Comparison of ENCODE assay signal across 11 mouse cellular contexts in genomic region chr2:58160541-58161307, GRCm38 (mm10). TPM values are rescaled to one million over a fixed set of nuclear protein-coding genes. Genes with fewer than 3 reads are reported as not detected.
DNase-seq lines count a peak whose midpoint lies in the region; ATAC-seq and TF ChIP-seq lines count a peak whose summit lies in the region.
"Had no signal": no experiment of that assay in that cellular context is flagged by ENCODE, and none has a peak within 500 bp of the region (broad histone marks: within the 10 kb centered on the region; RNA-seq: fewer than 3 reads in every experiment).

No protein-coding gene starts in this region.

- no peak for TF ChIP-seq EP300 in heart, adult 2 months (IDR thresholded peaks at IDR 0.05; ENCODE audit: insufficient read depth, low read depth, low read length)

- H3K9me3 ChIP-seq in heart, embryonic 16.5 days (replicated peaks; ENCODE audit: control insufficient read depth, low read length) = no peaks in the 10 kb centered on the region
- no peaks in the 10 kb centered on the region for H3K9me3 ChIP-seq in kidney, postnatal 0 days (replicated peaks; ENCODE audit: low read length)
- H3K9me3 ChIP-seq: lung, embryonic 15.5 days had no signal

- no peak overlapping the region for H3K4me3 ChIP-seq in heart, embryonic 16.5 days (ENCODE audit: low read length)
- H3K4me3 ChIP-seq in heart, adult 2 months = no peak overlapping the region
- H3K4me3 ChIP-seq in kidney, postnatal 0 days (replicated peaks; ENCODE audit: low read depth, low read length) = no peak overlapping the region
- H3K4me3 ChIP-seq: lung, embryonic 15.5 days had no signal

- intact Hi-C loops in heart, adult 2 months (cut with DNase I) = no loop called here

- H3K36me3 ChIP-seq in heart, embryonic 16.5 days (ENCODE audit: control insufficient read depth, insufficient read depth) = no peaks in the 10 kb centered on the region
- no peaks in the 10 kb centered on the region for H3K36me3 ChIP-seq in heart, adult 2 months (ENCODE audit: control insufficient read depth, insufficient read depth, low read length)
- H3K36me3 ChIP-seq in kidney, postnatal 0 days (ENCODE audit: insufficient read depth, low read length) = no peaks in the 10 kb centered on the region
- H3K36me3 ChIP-seq: lung, embryonic 15.5 days had no signal

- H3K4me1 ChIP-seq in heart, embryonic 16.5 days (ENCODE audit: control insufficient read depth, insufficient read depth, low read length) = peaks cover 7% of the 10 kb centered on the region
- peaks cover 2% of the 10 kb centered on the region; the same call in 1 of the 2 replicates for H3K4me1 ChIP-seq in heart, adult 2 months (ENCODE audit: control insufficient read depth, insufficient read depth, low read length)
- no peaks in the 10 kb centered on the region for H3K4me1 ChIP-seq in kidney, postnatal 0 days (replicated peaks; ENCODE audit: insufficient read depth, low read length)

- no peaks in the 10 kb centered on the region for H3K79me2 ChIP-seq in heart, adult 2 months (replicated peaks; ENCODE audit: control insufficient read depth, insufficient read depth, low read length)

- WGBS in heart, embryonic 16.5 days = 60% methylated on average over 21 of the region's 21 CpGs
- 48% methylated on average over 21 of the region's 21 CpGs for WGBS in heart, adult 2 months
- WGBS in kidney, postnatal 0 days = 43% methylated on average over 21 of the region's 21 CpGs

- H3K27me3 ChIP-seq in heart, embryonic 16.5 days (ENCODE audit: control insufficient read depth, insufficient read depth, low read length) = no peaks in the 10 kb centered on the region
- H3K27me3 ChIP-seq in heart, adult 2 months (ENCODE audit: control insufficient read depth, insufficient read depth, low read length) = no peaks in the 10 kb centered on the region
- H3K27me3 ChIP-seq in kidney, postnatal 0 days (ENCODE audit: insufficient read depth, low read length) = no peaks in the 10 kb centered on the region
- H3K27me3 ChIP-seq: lung, embryonic 15.5 days had no signal

- TF ChIP-seq POLR2A in heart, adult 2 months (IDR thresholded peaks at IDR 0.05; ENCODE audit: insufficient read depth, low read depth, low read length) = no peak

- no peak overlapping the region for H3K27ac ChIP-seq in heart, embryonic 16.5 days (ENCODE audit: low read length)
- no peak overlapping the region for H3K27ac ChIP-seq in heart, adult 2 months
- no peak overlapping the region for H3K27ac ChIP-seq in kidney, postnatal 0 days
- H3K27ac ChIP-seq: lung, embryonic 15.5 days had no signal

- TF ChIP-seq CTCF in heart, adult 2 months (IDR thresholded peaks at IDR 0.05) = no peak
- TF ChIP-seq CTCF in kidney, postnatal 0 days (IDR thresholded peaks at IDR 0.05; ENCODE audit: low read depth) = no peak

- ATAC-seq in heart, embryonic 16.5 days (replicated peaks; ENCODE audit: extremely low read depth, insufficient read depth, low FRiP score) = no peak
- no peak for ATAC-seq in kidney, postnatal 0 days (replicated peaks; ENCODE audit: low FRiP score, low read depth)
- peak; percentile 42 for ATAC-seq in megakaryocyte progenitor cell, adult 5-6 weeks (replicated peaks; ENCODE audit: poor library complexity)

- peak overlapping the region; percentile 7 for H3K4me2 ChIP-seq in heart, embryonic 16.5 days (ENCODE audit: low read depth, low read length)
- peak overlapping the region; percentile 2; the same call in 1 of the 2 replicates for H3K4me2 ChIP-seq in kidney, postnatal 0 days (ENCODE audit: low read length)
- H3K4me2 ChIP-seq: lung, embryonic 15.5 days had no signal

- no peak overlapping the region for H3K9ac ChIP-seq in heart, embryonic 16.5 days (ENCODE audit: low read length)
- H3K9ac ChIP-seq in heart, adult 2 months (ENCODE audit: low read depth, low read length) = no peak overlapping the region; the same call in 1 of the 2 replicates
- no peak overlapping the region for H3K9ac ChIP-seq in kidney, postnatal 0 days (ENCODE audit: low read depth, low read length)
- H3K9ac ChIP-seq: lung, embryonic 15.5 days had no signal

- no peak for DNase-seq in heart, adult 2 months
- peak; percentile 55 to 67 for DNase-seq in CD8-positive naive resting alpha-beta T cell, adult 2 months (ENCODE audit: low read depth in 2 of 2, low spot score in 2 of 2)
- DNase-seq in kidney, postnatal 0 days (ENCODE audit: low spot score) = peak; percentile 74
- DNase-seq in frontal cortex, adult 2 months (ENCODE audit: extremely low spot score in 1 of 2, low spot score in 1 of 2) = no peak
- DNase-seq in cerebellum, postnatal 4 days (ENCODE audit: low spot score in 2 of 2) = no peak
- DNase-seq in left cerebral cortex, adult 9 months (ENCODE audit: low spot score in 2 of 2) = no peak
- DNase-seq: heart, postnatal 10 days had no signal

RNA-seq across cellular contexts. Expression of gene Cytip, which starts 34.6 kb away (rescaled TPM):
- polyA plus RNA-seq in heart, embryonic 16.5 days (2015; fragmentation: Nextera tagmentation; extraction: Ambion mirVana) = 3.1 and 5.1 TPM in 2 replicates
- 1 to 10 TPM; 1.3 to 2.5 TPM for total RNA-seq in heart, adult 2 months (2021)
- polyA plus RNA-seq in heart, adult 2 months (2012; rRNA removed) = 2.9 and 5.7 TPM in 2 replicates
- polyA plus RNA-seq in kidney, postnatal 0 days (2015; fragmentation: Nextera tagmentation; extraction: Ambion mirVana) = 6.3 and 7.1 TPM in 2 replicates
- total RNA-seq in megakaryocyte progenitor cell, adult 5-6 weeks (2015) = 14.7 and 26.8 TPM in 2 replicates
- 34.1 and 46.1 TPM in 2 replicates for total RNA-seq in megakaryocyte progenitor cell, adult 5-6 weeks (2017)
- 0.29 and 0.50 TPM in 2 replicates for polyA plus RNA-seq in frontal cortex, adult 2 months (2012; rRNA removed)
- total RNA-seq: MEL had no signal

Comparison
In these comparisons a context has a peak if more than half of its experiments do, and no peak if none do; other contexts are left out.
1. DNase-seq: peak in CD8-positive naive resting alpha-beta T cell, adult 2 months (2 of 2) and kidney, postnatal 0 days (single experiment); none in heart, adult 2 months (0 of 2), frontal cortex, adult 2 months (0 of 2), cerebellum, postnatal 4 days (0 of 2) and left cerebral cortex, adult 9 months (0 of 2).